Mouse (Mus musculus) kidney, embryonic 14.5 days (tissue): ENCODE results near the gene Pde10a. TPM values are rescaled to one million over a fixed set of nuclear protein-coding genes. Genes with fewer than 3 reads are reported as not detected.

Experiments
- ATAC-seq: fragments of 200-750 bp; cut with Nextera tagmentation; 2 replicates; pipeline ENCODE4 v1.8.0; 2017; ENCODE audit warnings: moderate number of reproducible peaks, mild to moderate bottlenecking, moderate TSS enrichment, moderate library complexity; ENCODE audit not compliant: low FRiP score, low TSS enrichment
- H3K27ac ChIP-seq: fragments of 300-500 bp; sonication (generic); 2 replicates; pipeline ENCODE4 v1.5.1; 2014; ENCODE audit warnings: low read depth, mild to moderate bottlenecking, low read length, moderate library complexity, mixed read lengths
- H3K27me3 ChIP-seq: fragments of 300-500 bp; sonication (generic); 2 replicates; pipeline ENCODE4 v1.6.1; 2014; ENCODE audit warnings: mild to moderate bottlenecking, low read length; ENCODE audit not compliant: control insufficient read depth, insufficient read depth
- H3K36me3 ChIP-seq: fragments of 300-500 bp; sonication (generic); 2 replicates; pipeline ENCODE4 v1.6.1; 2014; ENCODE audit warnings: low read length, mixed read lengths; ENCODE audit not compliant: control insufficient read depth, insufficient read depth
- H3K4me1 ChIP-seq: fragments of 300-500 bp; sonication (generic); 2 replicates; pipeline ENCODE4 v1.6.1; 2014; ENCODE audit warnings: low read length, mixed read lengths; ENCODE audit not compliant: control insufficient read depth, insufficient read depth
- H3K4me2 ChIP-seq: fragments of 300-500 bp; sonication (generic); replicated peaks from 2 replicates; pipeline ENCODE4 v1.6.1; 2014; ENCODE audit warnings: low read depth, mild to moderate bottlenecking, low read length
- H3K4me3 ChIP-seq: fragments of 300-500 bp; sonication (generic); 2 replicates; pipeline ENCODE4 v1.5.1; 2014; ENCODE audit warnings: mild to moderate bottlenecking, low read length
- H3K9ac ChIP-seq: fragments of 300-500 bp; sonication (generic); 2 replicates; pipeline ENCODE4 v1.6.1; 2014; ENCODE audit warnings: low read depth, mild to moderate bottlenecking, low read length, moderate library complexity
- H3K9me3 ChIP-seq: fragments of 300-500 bp; sonication (generic); 2 replicates; pipeline ENCODE4 v1.6.1; 2016; ENCODE audit warnings: low read length; ENCODE audit not compliant: control insufficient read depth
- WGBS: fragments of 180-500 bp; shearing (Covaris S2); extraction: QIAGEN DNeasy Blood & Tissue Kit; methylation state at CpG from one replicate; pipeline ENCODE4 v1.1.7; 2014; 5-methylcytosine and 5-hydroxymethylcytosine counted together
- polyA plus RNA-seq: library from polyadenylated mRNA; unstranded; fragments of >200 nt; fragmentation: Nextera tagmentation; extraction: Ambion mirVana; gene quantifications from 2 replicates; pipeline ENCODE4 v1.2.1, GENCODE M21; 2014

The Pde10a gene
- polyA plus RNA-seq, 1 experiment from 2014 or later = 2.3 TPM

- H3K9ac ChIP-seq = no peak overlapping the region
- no peaks in the 10 kb centered on the region for H3K36me3 ChIP-seq
- H3K4me1 ChIP-seq = 0 out of 2 replicates have a peak, but pooled peaks cover 3% of the 10 kb centered on the region
- no peaks in the 10 kb centered on the region for H3K9me3 ChIP-seq
- no peak overlapping the region for H3K4me2 ChIP-seq
- no peak overlapping the region for H3K4me3 ChIP-seq
- 65% methylated on average over 5 of the region's 5 CpGs for WGBS
- no peaks in the 10 kb centered on the region for H3K27me3 ChIP-seq
- no peak overlapping the region for H3K27ac ChIP-seq
- ATAC-seq = no peak
Measured at GRCm38 (mm10) chr17:9030181-9030580, 505.0 kb downstream of the Pde10a start.

GRCm38 (mm10) chr17:9031241-9032141 is 506.3 kb downstream of the Pde10a start:
- WGBS = 16% methylated on average over 24 of the region's 24 CpGs
- H3K4me2 ChIP-seq = peak overlapping the region; percentile 36

GRCm38 (mm10) chr17:9032362-9033044 is 507.3 kb downstream of the Pde10a start:
- Histone ChIP-seq H3K4me3 (no peak overlapping the region), H3K4me2 (no peak overlapping the region), H3K9me3 (no peaks in the 10 kb centered on the region), H3K27me3 (no peaks in the 10 kb centered on the region), H3K36me3 (no peaks in the 10 kb centered on the region), H3K9ac (no peak overlapping the region), H3K27ac (no peak overlapping the region), H3K4me1 (0 out of 2 replicates have a peak, but pooled peaks cover 3% of the 10 kb centered on the region)
- WGBS = 85% methylated on average over 6 of the region's 6 CpGs
- no peak for ATAC-seq

More at GRCm38 (mm10) chr17:9031241-9032141, 506.3 kb downstream of the Pde10a start:
- Histone ChIP-seq H3K9ac (no peak overlapping the region), H3K4me1 (0 out of 2 replicates have a peak, but pooled peaks cover 3% of the 10 kb centered on the region), H3K36me3 (no peaks in the 10 kb centered on the region), H3K27me3 (no peaks in the 10 kb centered on the region), H3K4me3 (no peak overlapping the region), H3K9me3 (no peaks in the 10 kb centered on the region), H3K27ac (no peak overlapping the region)
- peak; percentile 87; the same call in 1 of the 2 replicates for ATAC-seq

GRCm38 (mm10) chr17:9033511-9033910 is 508.3 kb downstream of the Pde10a start:
- no peaks in the 10 kb centered on the region for H3K9me3 ChIP-seq
- no peak overlapping the region for H3K4me3 ChIP-seq
- no peaks in the 10 kb centered on the region for H3K36me3 ChIP-seq
- H3K27me3 ChIP-seq = no peaks in the 10 kb centered on the region
- H3K9ac ChIP-seq = no peak overlapping the region
- WGBS = 83% methylated on average over 5 of the region's 5 CpGs
- no peak overlapping the region for H3K27ac ChIP-seq
- H3K4me1 ChIP-seq = 0 out of 2 replicates have a peak, but pooled peaks cover 3% of the 10 kb centered on the region
- ATAC-seq = no peak
- H3K4me2 ChIP-seq = no peak overlapping the region

- Histone ChIP-seq H3K4me2 (no peak overlapping the region), H3K27ac (no peak overlapping the region), H3K36me3 (no peaks in the 10 kb centered on the region), H3K27me3 (no peaks in the 10 kb centered on the region), H3K9ac (no peak overlapping the region), H3K9me3 (no peaks in the 10 kb centered on the region), H3K4me3 (no peak overlapping the region), H3K4me1 (0 out of 2 replicates have a peak, but pooled peaks cover 3% of the 10 kb centered on the region)
- ATAC-seq = no peak
- 74% methylated on average over 8 of the region's 8 CpGs for WGBS
Measured at GRCm38 (mm10) chr17:9035561-9036348, 510.6 kb downstream of the Pde10a start.

Other genes with a start within 250 kb of the Pde10a start
- gene Mpc1, start 242.5 kb upstream of the Pde10a start, polyA plus RNA-seq = 145 and 173 TPM in 2 replicates
- gene Sft2d1, start 214.3 kb upstream of the Pde10a start, polyA plus RNA-seq = 68.2 and 97.2 TPM in 2 replicates
- 0.43 and 0.49 TPM in 2 replicates for gene Prr18, start 187.9 kb upstream of the Pde10a start, polyA plus RNA-seq
- 0.19 and 0.46 TPM in 2 replicates for gene T2, start 169.4 kb upstream of the Pde10a start, polyA plus RNA-seq
- gene T, start 90.9 kb upstream of the Pde10a start, polyA plus RNA-seq = 0.31 and 0.33 TPM in 2 replicates
- gene Gm17087, start 41.6 kb downstream of the Pde10a start, polyA plus RNA-seq = not detected in 2 replicates